Mouse (Mus musculus): Measurements from ENCODE around the gene Ddx20. TPM values are rescaled to one million over a fixed set of nuclear protein-coding genes. Genes with fewer than 3 reads are reported as not detected.
"Not testable (repeated sequence)": the region's sequence is repeated elsewhere in the genome, so short reads cannot be mapped to it uniquely, and the experiment has no call there.

Gene Ddx20
- polyA plus RNA-seq, 2 experiments from 2014 or later = 10.2 to 12.1 TPM

- ATAC-seq = peak; percentile 36
These were observed 17.7 kb upstream of the Ddx20 start for GRCm38 (mm10) chr3:105705061-105705549.

- ATAC-seq = peak; percentile 84
These were observed 16.9 kb upstream of the Ddx20 start, which contains the start of gene Inka2 for GRCm38 (mm10) chr3:105704031-105705008. TSS of gene Inka2 (plus strand) at chr3:105704599.

- ATAC-seq = no peak
These were observed 16.2 kb upstream of the Ddx20 start for GRCm38 (mm10) chr3:105703571-105703970.

- ATAC-seq = no peak
These were observed 14.0 kb upstream of the Ddx20 start for GRCm38 (mm10) chr3:105701399-105701798.

GRCm38 (mm10) chr3:105700786-105701185, 13.4 kb upstream of the Ddx20 start:
- ATAC-seq = not testable (repeated sequence)

- no peak for ATAC-seq
These were observed 12.0 kb upstream of the Ddx20 start for GRCm38 (mm10) chr3:105699241-105699933.

- no peak for ATAC-seq
These were observed 10.9 kb upstream of the Ddx20 start for GRCm38 (mm10) chr3:105698311-105698710.

GRCm38 (mm10) chr3:105697148-105697441, 9.7 kb upstream of the Ddx20 start:
- ATAC-seq = no peak

- no peak for ATAC-seq
These were observed 9.2 kb upstream of the Ddx20 start for GRCm38 (mm10) chr3:105696387-105697147.

- no peak for ATAC-seq
These were observed 8.4 kb upstream of the Ddx20 start for GRCm38 (mm10) chr3:105695476-105696386.

- ATAC-seq = no peak
These were observed 6.1 kb upstream of the Ddx20 start for GRCm38 (mm10) chr3:105693327-105694080.

GRCm38 (mm10) chr3:105688536-105688935, 1.2 kb upstream of the Ddx20 start:
- no peak for ATAC-seq

GRCm38 (mm10) chr3:105686394-105687323, 715 bp downstream of the Ddx20 start:
- peak; percentile 15 for ATAC-seq

- ATAC-seq = no peak
These were observed 7.0 kb downstream of the Ddx20 start for GRCm38 (mm10) chr3:105680346-105680745.

GRCm38 (mm10) chr3:105675932-105676331, 11.4 kb downstream of the Ddx20 start:
- peak; percentile 66 for ATAC-seq

GRCm38 (mm10) chr3:105674595-105675218, 12.7 kb downstream of the Ddx20 start:
- peak; percentile 94 for ATAC-seq

GRCm38 (mm10) chr3:105670801-105671200, 16.6 kb downstream of the Ddx20 start:
- no peak for ATAC-seq

GRCm38 (mm10) chr3:105669776-105670175, 17.6 kb downstream of the Ddx20 start:
- no peak for ATAC-seq

GRCm38 (mm10) chr3:105668161-105668560, 19.2 kb downstream of the Ddx20 start:
- ATAC-seq = no peak
